Mouse (Mus musculus) left cerebral cortex, postnatal 25 days (tissue): Measurements from ENCODE around the gene Cdca4. TPM values are rescaled to one million over a fixed set of nuclear protein-coding genes. Genes with fewer than 3 reads are reported as not detected.
A peak's percentile ranks its signal among the peaks of the same experiment; 100 is the strongest.

Source experiments
- DNase-seq, 2 experiments: peaks; one replicate each; pipeline ENCODE4 v3.0.0; 2022; ENCODE audit warnings: low spot score in 2 of 2, mixed read lengths in 1 of 2
- intact Hi-C: fragments of 180-260 bp; cut with DNase I; formaldehyde crosslinking; loops from one replicate; pipeline ENCODE4 v1.15.1; 2025
- total RNA-seq, 2 experiments: library from RNA; stranded (reverse); gene quantifications; 2 replicates each; pipeline ENCODE4 v1.2.3; 2021

Gene Cdca4
- total RNA-seq, result 10 to 100 TPM in 1 of 2 experiments, 1 to 10 TPM in 1; 9.5 to 10.6 TPM

DNA sequence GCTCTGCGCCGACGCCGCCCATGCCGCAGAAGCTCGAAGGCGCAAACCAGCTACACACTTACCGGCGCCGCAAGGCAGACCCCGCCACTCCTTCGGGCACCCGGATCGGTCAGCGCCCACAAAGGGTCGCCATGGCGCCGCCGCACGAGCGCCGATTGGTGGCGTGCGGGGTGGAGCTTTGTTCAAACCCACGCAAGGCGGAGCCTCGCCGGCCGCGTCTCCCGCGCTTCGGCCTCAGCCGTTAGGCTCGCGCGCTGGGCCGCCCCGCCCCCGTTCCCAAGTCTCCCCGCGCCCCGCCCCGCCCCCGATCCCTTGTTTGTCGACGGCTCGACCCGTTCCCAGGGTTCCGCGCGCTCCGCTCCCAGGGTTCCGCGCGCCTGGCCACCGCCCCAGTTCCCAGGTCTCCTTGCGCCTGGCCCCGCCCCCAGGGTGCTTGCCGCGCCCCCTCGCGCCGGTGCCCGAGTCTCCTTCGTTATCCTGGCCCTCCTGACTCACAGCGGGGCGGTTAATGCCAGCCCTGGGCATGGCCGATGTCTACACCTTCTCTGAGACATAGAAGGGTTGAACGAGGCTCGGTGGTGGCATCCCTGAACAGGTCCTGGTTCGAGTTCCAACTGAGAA, at the start of gene Cdca4:
TSS of gene Cdca4 (minus strand) at position 180 of the 621 bp plus-strand sequence.
- intact Hi-C loops, result loop anchor here (1.0 kb wide), 1 partner anchor 21 kb away; the partner anchor contains the start of gene Clba1
- peak; percentile 98 for DNase-seq

DNA sequence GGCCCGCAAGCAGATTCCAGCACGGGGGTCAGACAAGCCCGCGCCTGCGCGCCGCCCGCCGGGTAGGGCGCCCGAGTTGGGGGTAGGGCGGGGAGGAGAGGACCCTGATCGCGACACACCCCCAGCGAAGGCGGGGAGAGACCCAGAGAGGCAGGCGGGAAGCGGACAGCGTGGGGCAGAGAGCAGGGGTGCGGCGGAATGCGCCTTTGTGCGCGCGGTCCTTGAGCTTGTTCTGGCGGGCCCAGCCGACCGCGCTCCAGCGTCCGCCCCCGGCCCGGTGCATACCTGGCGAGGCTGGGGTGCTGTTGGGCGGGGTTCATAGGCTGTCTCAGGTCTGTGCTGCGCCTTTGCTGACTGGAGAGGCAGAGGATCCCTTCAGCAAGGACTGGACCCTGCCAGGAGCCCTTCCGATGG, 48.4 kb upstream of the Cdca4 start:
- intact Hi-C loops, result loop anchor here (5.0 kb wide), 2 partner anchors 50 to 80 kb away; partner anchors contain the start of gene Jag2
- no peak for DNase-seq

DNA sequence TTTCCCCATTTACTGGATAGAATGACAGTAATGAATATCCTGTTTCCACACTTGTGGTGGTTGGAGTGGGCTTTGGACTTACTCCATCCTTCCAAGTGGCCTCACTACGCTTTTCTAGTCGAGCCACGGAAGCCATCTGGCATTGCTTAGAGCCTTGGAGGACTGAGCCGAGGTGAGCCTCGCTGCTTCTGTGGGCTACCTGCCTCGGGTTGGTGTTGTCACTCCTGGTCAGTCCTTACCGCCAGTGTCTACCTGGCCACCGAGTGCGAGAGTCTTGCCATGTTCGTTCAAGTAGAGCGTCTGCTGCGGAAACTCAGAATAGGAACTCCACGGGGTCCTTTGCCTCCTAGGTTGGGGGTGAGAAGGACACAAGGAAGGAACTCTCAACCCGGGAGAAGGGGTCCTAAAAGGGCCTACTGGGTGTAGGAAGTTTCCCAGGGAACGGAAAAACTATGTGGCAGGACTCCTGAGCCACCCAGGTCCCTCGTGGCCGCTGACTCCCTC, 47.9 kb upstream of the Cdca4 start:
- no peak for DNase-seq
- intact Hi-C loops, result loop anchor here (5.0 kb wide), 2 partner anchors 50 to 80 kb away; partner anchors contain the start of gene Jag2

DNA sequence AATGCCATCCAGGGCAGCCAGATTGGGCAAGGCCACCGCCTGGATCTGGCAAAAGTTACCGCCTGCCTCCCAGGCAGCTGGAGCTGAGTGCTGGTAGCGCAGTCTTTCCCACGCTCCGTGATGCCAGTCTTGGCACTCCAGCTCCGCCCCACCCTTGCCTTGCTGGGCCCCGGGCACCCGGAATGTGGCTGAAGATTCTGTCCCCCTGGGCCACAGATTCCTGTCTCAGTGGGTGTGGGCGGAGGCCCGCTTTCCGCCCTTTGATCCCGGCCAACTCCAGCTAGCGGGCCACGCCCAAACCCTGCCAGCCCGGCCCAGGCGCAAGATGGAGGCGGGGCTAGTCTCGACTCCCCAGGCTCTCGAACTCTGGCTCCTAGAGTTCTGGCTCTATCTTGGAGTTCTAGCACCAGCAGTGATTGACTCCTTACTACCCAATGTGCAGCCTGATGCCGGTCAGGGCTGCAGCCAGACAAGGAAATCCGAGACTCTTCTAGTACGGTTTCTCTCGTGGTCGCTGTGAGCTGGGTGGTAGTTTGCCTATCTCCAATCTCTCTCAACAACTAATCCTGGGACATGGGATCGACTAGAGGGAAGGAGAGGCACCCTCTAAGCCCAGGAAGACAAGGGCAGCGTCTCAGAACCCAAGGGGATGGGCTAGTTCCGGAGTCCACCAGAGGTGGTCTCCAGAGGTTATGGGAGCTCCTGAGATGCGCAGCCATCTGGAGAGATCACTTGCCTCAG, 47.3 kb upstream of the Cdca4 start:
- intact Hi-C loops, result loop anchor here (5.0 kb wide), 2 partner anchors 51 to 81 kb away; partner anchors contain the start of gene Jag2
- DNase-seq, result peak in 1 of 2 experiments; percentile 49

DNA sequence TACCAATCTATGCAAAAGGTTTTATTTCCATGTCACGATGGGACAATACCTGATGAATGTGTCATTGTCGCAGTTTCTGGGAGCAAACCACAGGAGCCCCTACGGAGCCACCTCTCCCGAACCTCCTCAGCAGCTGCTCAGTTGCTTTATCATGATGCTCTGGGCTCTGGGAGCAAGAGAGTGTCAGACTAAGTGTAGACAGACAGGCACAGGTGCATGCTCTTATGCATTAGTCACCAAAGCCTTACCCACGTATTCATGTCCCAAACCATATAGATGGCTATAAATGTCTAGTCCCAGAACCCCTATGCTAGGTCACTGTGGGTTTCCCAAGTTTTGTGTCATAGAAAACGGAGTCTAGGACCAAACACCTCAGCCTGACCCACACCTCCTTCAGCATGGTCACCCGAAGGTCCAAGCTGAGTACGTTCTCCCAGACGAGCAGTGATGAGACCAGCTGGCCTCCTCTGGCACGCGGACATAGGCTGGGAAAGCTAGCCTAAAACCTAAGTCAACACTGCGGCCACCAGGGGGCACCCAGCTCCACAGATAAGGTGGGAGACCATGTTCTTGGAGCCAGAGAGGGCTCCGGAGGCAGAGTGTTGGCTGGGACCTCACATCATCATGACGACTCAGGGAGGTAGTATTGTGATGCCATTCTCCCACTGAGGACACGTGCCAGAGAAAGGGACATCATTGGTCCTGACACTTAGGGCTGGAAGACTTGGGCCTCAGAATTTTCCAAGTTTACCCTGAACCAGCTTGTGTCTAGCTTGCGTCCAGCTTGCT, 46.2 kb upstream of the Cdca4 start:
- intact Hi-C loops, result loop anchor here (5.0 kb wide), 2 partner anchors 52 to 82 kb away; partner anchors contain the start of gene Jag2
- DNase-seq, result peak; percentile 83 to 90

DNA sequence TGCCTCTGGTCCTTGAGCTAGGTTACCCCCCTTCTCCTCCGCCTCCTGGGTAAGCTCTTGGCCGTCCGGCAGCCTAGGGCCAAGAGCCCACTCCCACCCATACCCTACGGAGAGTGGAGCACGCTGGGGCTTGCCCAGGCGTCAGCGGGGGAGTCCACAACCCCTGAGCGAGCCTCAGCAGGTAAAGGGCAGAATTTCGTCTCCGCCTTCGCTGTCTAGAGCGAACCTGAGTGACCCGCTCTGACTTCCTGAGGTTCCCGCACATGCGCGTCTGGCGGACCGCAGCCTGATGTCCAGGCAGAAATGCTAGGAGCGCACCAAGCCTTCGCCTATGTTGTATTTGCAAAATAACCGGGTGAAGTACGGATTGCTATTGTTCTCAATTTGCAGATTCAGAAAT, 45.0 kb upstream of the Cdca4 start:
- intact Hi-C loops, result no loop called here
- DNase-seq, result no peak

DNA sequence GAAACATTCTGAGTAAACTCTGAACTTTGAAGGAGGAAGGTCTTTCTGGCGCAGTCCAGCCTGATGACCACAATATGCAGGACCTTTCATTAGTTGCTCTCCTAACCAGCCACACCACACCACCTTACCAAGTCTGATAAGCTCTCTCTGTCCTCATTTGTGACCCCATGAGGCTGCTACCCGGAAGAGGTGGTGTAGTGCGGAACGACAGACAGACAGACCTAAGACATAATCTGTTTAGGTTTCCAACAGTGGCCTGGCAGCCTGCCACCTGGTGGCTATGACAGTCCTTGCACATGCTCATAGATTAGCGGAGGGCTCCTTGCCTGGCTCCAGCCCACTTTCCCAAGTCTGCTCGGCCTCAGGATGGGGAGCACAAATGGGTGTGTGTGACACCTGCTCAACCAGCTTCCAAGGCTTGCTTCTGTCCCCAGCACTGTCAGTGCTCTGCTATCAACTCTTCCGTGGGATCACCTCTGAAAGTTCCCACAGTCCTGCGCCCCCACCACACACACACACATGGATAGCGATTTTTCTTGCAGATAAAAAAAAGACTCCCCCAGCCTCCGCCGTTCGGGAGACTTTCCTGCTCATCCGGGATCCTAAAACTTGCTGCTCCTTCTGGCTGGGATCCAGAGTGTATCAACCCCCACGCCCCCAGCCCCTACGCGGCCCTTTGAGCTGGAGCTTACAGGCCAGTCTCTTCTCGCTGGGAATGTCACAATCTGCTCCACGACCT, 44.4 kb upstream of the Cdca4 start:
- peak; percentile 46 to 66 for DNase-seq
- intact Hi-C loops, result no loop called here

DNA sequence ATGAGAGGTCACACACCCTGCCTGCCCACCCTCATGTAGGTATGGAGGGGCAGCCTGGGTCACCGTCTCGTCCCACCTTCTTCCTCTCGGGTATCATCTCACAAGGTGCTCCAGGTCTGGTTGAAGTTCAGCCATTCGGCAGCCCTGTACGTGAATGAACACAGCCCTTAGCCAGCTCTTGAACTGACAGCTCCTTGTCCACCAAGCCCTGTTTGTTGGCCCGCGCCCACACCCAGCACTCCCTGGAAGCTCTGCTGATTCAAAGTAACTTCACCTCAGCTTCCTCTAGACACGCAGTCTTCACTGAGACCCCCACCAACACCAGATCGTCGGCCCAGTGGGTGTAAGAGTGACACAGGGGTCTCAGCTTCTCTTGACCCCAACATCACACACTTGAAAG, 43.8 kb upstream of the Cdca4 start:
- intact Hi-C loops, result no loop called here
- no peak for DNase-seq

DNA sequence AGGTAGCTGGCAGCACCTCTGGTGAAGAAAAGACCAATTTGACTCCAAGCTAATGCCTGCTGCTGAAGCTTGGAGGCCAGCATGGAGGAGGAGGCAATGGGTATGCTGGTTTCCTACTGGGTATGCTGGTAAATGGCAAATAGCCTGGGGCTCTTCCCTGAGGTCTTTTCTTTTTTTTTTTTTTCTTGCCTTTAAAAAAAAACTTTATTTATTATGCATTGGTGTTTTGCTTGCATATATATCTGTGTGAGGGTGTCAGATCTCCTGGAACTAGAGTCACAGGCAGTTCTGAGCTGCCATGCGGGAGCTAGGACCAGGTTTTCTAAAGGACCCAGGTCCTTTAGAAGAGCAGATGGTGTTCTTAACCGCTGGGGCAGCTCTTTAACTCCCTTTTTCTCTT, 42.0 kb upstream of the Cdca4 start:
- no peak for DNase-seq
- intact Hi-C loops, result no loop called here

DNA sequence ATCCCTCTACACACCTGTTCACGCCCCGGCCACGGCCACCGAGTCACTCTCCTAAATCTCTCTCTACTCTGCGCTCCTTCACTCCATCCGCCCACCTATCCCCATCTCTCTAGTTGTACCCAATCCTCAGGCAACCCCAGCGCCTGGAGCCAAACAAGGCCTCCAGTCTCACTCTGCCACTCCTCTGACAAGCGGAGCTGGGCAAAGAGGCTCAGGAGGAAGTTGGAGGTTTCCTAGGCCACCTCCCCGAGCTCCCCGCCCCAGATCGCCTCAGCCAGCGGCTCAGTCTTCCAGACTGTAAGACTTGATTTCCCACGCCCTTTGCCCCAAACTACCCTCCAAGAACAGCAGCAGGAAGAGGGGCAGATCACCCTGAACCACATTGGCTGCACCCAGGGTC, 41.6 kb upstream of the Cdca4 start:
- no peak for DNase-seq

DNA sequence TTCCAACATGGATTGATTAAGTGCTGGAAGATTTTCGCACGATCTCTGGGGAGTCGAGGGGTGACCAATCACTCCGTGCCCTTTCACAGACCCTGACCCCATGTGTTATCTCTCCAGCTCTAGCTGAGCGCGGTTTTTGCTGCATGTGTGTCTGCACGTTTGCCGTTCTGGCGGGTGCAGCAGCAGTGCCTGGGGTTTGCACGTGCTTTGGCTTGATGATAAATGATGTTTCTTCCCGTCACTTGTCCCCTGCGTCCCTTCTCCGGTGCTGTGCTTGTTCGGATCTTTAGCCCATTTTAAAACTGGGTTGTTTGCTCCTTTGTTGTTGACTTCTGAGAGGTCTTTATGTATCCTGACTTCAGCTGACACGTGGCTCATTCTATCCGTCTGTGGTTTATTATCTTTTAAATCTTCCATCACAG, 40.6 kb upstream of the Cdca4 start:
- no peak for DNase-seq
- intact Hi-C loops, result no loop called here

More for the DNA sequence above, 41.6 kb upstream of the Cdca4 start:
- intact Hi-C loops, result no loop called here

DNA sequence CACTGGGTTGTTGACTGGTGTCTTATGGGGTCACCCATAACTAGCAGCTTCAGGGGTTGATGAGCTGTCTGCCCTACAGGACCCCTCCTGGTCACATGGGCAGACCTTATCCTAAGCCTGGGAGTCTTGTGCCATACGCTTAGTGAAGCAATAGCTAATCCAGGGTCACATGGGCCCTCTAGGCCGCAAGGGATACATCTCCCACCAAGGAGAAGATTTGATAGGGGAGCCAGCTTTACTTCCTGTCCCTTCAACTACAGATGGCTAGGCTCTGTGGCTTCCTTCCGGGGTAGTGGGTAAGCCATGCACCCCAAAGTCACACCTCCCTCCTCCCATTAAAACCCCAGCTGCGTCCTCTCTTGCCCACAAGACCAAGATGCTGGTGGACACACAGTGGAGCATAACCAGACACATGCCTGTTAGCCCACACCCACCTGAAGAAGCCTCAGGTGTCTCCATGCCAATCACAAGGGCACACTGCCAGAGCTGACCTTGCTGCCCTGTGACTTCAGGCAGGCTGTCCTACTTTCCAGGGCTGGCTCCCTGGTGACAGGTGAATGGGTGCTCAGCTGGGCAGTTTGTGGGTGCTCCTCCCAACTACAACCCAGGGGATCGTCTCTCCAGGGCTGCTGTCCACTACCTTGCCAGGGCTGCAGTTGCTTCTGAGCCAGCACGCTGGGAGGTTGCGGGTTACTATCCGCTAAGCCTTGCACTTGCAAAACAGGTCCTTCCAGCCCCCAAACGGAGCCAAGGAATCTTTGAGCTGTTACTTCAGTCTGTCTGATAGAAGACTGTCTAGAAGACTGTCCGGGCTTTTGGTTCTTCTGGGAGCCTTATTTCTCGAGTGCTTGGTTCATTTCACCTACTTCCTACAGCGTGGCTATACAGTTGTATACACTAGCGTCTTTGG, 39.2 kb upstream of the Cdca4 start, which contains the start of gene Gpr132:
TSS of gene Gpr132 (minus strand) at position 51 of the 910 bp plus-strand sequence.
- intact Hi-C loops, result no loop called here
- no peak for DNase-seq

DNA sequence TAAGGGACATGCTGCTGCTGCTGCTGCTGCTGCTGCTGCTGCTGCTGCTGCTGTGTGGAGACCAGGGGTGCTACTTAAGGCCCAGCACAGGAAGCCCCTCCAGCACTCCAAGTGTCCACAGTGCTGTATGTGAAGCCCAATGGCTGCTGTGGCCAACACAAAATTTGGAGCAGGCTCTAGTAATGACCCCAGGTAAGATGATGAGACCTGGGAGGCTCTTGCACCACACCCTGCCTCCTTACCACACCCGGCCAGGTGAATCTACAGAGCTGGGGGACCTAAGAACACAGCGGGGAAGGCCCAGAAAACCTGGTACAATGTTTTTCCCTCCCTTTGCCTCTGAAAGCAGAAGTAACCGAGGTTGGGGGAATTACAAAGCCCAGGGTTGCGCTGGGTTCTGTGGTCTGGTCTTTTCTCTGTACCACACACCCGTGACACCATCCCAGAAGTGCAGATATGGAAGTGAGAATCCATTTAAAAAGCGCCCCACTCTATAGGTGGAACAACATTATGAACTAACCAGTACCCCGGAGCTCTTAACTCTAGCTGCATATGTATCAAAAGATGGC, 38.0 kb upstream of the Cdca4 start:
- no peak for DNase-seq
- intact Hi-C loops, result no loop called here

DNA sequence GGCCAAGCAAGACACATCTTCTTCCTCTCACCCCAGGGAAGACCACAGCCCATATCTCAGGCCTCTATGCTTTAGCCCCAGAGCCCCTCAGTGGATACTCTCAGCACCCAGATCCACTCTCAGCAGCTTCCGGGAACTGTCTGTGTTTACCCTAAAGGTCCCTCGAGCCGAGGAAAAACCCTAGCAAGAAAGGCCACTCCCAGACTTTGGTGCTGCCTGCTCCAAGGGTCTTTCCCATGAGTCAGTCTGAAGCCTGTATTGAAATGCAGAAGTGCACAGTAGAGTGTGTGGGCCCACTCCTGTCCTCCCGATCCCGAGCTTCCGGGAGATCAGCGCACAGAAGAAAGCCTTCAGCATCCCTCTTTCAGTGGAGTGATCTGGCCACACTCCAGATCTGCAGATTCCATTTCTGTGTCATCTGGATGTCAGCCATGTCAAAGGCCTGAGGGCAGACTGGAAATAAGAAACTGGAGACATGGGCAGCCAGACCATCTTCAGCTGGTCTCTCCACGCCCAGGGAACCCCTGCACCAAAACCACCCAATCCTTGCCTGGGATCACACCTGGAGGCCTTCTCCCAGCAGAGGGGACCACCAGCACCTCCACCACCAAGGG, 37.4 kb upstream of the Cdca4 start:
- intact Hi-C loops, result no loop called here
- no peak for DNase-seq

DNA sequence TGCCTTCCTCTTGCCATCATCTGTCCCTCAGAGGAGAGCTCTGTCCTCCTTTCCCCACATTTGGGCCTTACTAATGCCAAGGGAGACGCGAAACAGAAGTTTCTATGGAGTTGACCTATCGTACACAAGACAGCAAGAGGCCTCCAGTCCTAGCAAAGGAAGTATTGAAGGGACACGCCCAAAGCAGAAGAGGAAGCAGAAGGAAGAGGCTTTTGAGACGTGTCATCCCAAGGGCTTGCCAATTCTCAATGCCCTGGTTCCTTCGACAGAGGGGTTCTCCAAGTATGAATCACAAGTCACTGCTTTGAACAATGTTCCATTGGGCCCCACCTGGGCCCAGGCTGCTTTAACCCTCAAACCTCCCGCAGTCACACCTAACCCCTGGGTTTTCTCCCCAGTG, 35.6 kb upstream of the Cdca4 start:
- intact Hi-C loops, result no loop called here
- DNase-seq, result no peak

DNA sequence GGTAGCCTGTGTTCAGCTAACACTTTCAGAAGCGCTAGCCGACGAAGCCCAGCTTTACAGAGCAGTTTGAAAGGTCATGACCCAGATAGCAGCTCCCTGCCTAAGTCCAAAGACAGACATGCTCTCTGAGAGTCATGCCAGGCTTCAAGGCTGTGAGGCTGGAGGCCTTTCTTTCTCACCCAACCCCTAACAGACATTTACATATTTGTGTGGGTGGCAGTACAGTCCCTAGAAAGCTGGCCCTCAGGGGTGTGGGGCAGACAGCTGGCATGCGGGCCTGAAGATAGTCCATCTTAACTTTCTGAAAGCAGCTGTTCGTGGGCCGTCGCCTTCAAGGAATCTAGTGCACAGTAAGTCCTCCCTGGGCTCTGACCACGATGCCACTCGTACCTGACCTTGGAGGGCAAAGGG, 32.7 kb upstream of the Cdca4 start:
- intact Hi-C loops, result no loop called here
- no peak for DNase-seq

DNA sequence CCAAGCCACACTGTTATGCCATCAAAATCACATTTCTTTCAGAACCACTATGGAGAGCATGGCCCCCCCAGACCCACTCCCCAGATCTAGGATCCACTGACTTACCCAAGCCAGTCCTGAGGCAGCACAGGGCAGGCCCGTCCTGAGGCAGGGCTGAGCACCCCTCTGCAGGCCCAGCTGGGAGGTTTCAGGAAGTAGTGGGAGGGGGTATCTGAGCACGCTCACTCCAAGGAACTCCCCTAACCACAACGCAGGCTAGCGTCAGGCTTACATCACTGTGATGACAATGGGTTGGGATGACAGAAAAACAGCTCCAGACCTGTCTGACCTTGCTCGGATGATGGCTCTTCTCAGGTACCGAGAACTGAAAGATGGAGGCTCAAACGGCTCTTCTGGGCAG, 31.5 kb upstream of the Cdca4 start:
- intact Hi-C loops, result no loop called here
- no peak for DNase-seq
